Mouse (Mus musculus) frontal cortex, adult 2 months (tissue): ENCODE measurements around the gene Msrb3. TPM values are rescaled to one million over a fixed set of nuclear protein-coding genes. Genes with fewer than 3 reads are reported as not detected.

Experiments used
- DNase-seq, 2 experiments: peaks; one replicate each; pipeline ENCODE4 v3.0.0; 2022; ENCODE audit warnings: low spot score in 1 of 2; ENCODE audit errors: extremely low spot score in 1 of 2
- polyA plus RNA-seq: library from polyadenylated mRNA; depleted of rRNA; stranded (reverse); fragments of >200 nt; gene quantifications from 2 replicates; pipeline ENCODE4 v1.2.3, GENCODE M21; 2012; rRNA removed

Gene Msrb3
- 6.6 and 6.9 TPM in 2 replicates for polyA plus RNA-seq

DNA sequence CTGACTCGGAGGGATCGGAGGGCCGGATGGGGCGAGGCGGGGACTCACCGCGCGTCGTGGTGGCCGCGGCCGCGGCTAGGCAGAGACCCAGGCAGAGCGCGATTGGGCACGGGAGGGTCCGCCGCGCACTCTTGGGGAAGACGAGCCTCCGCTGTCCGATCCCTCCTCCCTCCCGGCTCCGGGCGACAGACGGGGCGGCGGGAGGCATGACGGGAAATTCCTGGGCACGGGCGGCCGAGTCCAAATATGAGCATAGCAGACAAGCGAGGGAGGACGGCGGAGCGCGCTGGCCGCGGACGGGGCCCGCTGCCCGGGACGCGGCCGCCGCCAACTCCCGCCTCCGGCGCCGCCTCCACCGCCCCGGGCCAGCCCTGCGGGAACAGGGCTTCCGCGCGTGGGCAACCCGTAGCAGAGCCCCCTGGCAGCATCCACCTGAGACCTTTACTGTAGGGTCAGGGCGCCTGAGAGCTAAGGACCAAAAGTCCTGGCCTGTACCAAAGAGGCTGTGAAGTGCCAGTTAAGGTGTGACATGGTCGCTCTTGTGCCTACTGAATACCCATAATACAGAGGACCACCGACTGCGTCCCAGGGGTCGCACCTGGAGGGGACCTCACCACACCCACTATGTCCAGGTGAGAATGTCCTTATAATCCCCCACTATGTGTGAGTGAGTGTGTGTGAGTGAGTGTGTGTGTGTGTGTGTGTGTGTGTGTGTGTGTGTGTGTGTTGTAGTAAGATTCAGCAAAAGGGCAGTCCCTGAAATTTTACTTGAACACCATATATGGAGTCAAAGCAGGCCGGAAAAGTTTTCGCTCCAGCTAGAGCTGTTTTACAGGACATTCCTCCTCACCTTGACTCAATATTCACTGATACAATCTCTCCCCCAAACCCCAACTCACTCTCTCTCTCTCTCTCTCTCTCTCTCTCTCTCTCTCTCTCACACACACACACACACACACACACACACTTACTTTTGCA lies at the start of gene Msrb3:
TSS of gene Msrb3 (minus strand) at position 317 of the 978 bp plus-strand sequence.
- DNase-seq, result peak; percentile 25 to 79

DNA sequence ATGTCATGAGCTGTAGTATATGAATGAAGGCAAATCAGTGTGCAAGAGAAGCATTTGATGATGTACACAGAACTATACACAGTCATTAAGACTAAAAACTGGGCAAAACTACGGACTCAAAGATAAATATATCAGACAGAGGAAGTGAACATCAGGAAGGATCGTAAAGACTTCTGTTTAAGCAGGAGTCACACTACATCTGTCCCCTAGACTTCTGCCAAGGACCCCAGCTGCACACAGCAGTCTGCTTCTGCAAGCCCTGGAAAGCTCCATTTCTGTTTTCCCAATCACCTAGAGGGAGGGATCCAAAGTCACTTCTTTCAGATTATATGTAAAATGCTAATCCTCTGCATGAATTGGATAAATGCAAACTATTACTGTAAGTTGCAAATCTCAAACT lies 49.6 kb upstream of the Msrb3 start:
- no peak for DNase-seq

DNA sequence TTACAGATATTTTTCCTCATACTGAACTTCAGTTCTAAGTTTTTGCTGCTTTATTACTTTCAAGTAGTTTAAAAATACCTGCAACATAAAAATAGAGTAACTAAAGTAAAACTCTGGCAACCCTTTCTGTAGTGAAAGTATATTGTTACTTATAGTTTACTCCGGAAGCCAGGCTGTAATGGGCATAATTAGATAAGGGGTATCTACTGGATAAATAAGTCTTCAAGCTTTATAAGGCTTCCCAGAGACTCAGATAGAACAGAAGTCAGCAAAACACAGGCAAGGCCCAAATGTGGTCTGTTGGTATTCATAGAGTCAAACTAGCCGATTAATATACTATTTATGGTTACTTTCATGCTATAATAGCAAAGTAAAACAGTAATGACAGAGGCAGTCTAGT lies 48.9 kb upstream of the Msrb3 start:
- DNase-seq, result no peak

DNA sequence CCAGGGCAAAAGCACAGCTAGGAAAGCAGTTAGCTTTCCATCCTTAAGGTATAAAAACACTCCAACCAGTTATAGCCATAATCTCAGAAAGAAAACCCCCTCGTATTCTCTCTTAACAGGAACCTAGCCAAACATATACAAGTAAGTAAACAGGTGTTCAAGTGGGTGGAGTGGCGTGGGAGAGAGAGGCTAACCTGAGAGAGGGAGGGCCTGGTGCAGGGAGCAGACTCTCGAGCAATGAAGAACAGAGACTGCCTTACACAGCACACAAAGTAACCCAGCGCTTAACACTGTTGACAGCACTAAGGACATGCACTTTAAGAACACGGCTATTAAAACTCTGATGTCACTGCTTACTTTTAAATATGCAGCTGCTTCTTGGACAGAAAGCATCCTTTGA lies 47.9 kb upstream of the Msrb3 start:
- DNase-seq, result no peak

- no peak for DNase-seq
These were observed 40.0 kb upstream of the Msrb3 start for GRCm38 (mm10) chr10:120938904-120939208.

GRCm38 (mm10) chr10:120938077-120938903 lies 39.4 kb upstream of the Msrb3 start:
- DNase-seq, result peak; percentile 18 to 76

GRCm38 (mm10) chr10:120929536-120929935 lies 30.6 kb upstream of the Msrb3 start:
- no peak for DNase-seq

GRCm38 (mm10) chr10:120928183-120928582 lies 29.3 kb upstream of the Msrb3 start:
- DNase-seq, result no peak

DNA sequence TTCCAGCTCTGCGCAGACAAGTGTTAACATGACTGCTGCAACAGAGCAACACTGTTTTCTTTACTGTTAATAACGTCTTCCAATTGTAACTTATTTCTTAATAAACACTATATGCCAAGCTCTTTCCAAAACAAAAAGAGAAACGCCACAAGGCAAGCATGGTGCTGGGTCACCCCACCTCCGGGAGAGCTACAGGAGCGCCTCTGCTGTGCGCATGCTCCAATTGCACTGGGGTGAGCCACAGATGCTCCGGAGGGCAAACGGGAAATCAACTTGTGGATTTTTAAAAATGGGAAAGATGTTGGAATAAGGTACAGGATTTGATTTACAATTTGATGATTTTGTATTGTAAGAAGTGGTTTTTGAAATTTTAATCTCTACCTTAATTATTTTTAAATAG lies 27.3 kb upstream of the Msrb3 start:
- DNase-seq, result no peak

DNA sequence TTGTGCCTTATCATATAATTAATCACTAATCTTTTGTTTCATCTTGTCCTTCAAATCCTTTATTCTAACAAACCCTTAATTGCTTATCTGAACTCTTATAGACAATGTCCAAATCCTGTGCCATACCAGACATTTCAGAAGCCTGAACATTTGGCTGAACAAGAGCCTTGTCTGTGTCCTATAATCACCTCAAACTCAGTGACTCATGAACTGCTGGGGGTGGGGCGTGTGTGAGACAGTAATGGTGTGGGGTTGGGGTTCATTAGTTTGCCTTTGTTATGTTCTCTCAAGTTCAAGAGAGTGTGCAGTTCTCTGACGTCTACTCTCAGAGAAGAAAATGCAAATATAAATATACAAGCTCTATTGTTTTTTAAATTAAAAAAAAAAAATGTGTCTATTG lies 22.6 kb upstream of the Msrb3 start:
- DNase-seq, result no peak

GRCm38 (mm10) chr10:120920604-120921003 lies 21.7 kb upstream of the Msrb3 start:
- no peak for DNase-seq

- no peak for DNase-seq
These were observed 17.3 kb upstream of the Msrb3 start for GRCm38 (mm10) chr10:120916250-120916649.

GRCm38 (mm10) chr10:120914948-120915631 lies 16.2 kb upstream of the Msrb3 start:
- no peak for DNase-seq

- no peak for DNase-seq
These were observed 15.4 kb upstream of the Msrb3 start for GRCm38 (mm10) chr10:120914286-120914685.

GRCm38 (mm10) chr10:120913796-120914195 lies 14.9 kb upstream of the Msrb3 start:
- DNase-seq, result no peak

DNA sequence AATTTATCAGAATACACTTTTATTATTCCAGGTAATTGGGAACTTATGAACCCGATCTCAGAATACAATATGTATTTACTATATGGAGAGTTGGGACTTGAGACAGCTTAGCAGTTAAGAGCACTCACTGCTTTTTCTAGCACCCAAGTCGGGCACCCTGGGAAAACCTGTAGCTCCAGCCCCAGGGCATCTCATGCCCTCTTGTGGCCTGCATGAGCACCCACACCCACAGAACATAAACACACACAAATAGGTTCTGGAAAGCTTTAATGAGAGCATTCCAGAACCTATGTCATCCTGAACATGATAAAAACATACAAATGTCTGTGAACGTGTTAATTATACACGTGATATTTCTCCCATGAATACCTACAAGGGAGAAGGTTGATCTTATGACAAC lies 13.1 kb upstream of the Msrb3 start:
- no peak for DNase-seq

GRCm38 (mm10) chr10:120908776-120909574 lies 10.1 kb upstream of the Msrb3 start:
- no peak for DNase-seq

DNA sequence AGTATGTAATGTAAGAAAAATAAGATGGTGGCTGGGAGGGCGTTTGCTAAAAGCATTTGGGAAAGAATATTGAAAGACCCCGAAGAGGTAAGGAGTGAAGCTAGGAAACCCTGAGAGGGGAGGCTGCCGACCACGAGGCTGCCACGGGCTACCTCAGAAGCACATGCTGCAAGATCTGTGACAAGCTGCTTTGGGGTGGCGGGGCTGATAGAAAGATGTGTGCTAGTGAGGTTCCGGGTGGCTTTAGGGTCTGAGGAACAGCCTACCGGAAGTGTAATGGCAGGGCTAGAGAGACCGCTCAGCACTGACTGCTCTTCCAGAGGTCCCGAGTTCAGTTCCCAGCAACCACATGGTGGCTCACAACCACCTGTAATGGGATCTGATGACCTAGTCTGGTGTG lies 5.8 kb upstream of the Msrb3 start:
- DNase-seq, result no peak

GRCm38 (mm10) chr10:120903843-120904468 lies 5.1 kb upstream of the Msrb3 start:
- DNase-seq, result no peak

- no peak for DNase-seq
These were observed 2.8 kb upstream of the Msrb3 start for GRCm38 (mm10) chr10:120901746-120902145.
